Mouse (Mus musculus): ENCODE results near the gene Gtpbp2.

Gene Gtpbp2

DNA sequence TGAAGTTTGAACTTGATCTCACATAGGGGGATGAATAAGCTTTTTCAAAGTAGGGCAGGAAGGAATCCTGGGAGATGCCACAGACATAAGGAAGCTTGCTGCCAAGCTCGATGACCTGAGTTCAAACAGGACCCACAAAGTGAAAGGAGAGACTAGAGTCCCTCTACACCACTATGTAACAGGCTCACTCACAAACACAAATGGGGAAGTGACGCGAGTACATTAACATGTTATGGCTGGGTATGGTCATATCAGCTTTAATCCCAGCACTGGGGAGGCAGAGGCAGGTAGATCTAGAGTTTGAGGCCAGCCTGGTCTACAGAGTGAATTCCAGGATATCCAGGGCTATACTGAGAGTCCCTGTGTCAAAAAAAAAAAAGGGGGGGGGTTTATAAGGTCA, 6.5 kb upstream of the Gtpbp2 start:
- DNase-seq (ENCODE audit: low read depth), result no peak

DNA sequence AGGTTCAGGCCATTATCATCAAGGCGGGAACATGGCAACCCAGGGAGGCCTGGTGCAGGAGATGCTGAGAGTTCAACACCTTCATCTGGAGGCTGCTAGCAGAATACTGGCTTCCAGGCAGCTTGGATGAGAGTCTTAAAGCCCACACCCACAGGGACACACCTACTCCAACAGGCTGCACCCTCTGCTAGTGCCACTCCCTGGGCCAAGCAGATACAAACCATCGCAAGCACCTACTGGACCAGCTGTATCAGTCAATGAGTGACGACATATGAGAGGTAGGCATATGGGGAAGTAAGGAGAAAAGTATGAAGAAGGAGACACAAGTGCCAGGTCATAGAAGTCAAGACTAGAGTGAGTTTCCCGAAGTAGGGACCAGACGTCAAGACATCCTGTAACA, 4.2 kb upstream of the Gtpbp2 start:
- DNase-seq (ENCODE audit: low read depth), result no peak

DNA sequence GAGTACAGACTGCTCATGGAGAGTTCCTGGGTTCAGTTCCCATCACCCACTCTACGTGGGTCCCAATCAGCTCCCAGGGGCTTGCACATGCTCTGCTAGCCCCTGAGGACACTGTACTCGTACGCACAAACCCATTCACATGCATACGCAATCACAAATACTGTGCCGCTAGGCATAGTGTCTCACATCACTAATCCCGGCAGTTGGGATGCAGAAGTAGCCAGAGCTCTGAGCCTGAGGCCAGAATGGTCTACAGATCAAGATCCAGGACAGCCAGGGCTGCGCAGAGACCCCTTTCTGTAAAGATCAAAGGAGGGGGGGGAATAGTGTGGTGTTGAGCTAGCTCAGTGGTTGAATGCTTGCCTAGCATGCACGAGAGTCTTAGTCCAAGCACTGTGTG, 3.7 kb upstream of the Gtpbp2 start:
- no peak for DNase-seq (ENCODE audit: low read depth)

DNA sequence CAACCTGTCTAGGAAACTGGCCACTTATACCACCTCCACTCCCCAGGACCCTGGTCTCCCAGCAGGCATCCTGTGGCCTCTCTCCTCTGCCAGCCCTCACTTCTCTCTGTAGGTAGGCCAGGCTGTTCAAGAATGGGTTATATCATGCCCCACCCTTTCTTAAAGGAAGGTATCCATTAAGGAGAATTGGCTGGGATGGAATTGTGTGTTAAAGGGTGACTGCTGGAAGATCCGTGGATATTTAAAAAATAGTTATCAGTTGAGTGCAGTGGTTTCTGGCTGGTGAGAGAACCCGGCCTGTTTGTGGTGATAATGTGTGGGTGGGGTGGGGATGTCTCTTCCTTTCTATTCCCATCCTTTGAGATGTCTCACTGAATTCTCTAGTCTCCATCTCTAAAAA, 1.6 kb upstream of the Gtpbp2 start:
- DNase-seq (ENCODE audit: low read depth), result no peak

DNA sequence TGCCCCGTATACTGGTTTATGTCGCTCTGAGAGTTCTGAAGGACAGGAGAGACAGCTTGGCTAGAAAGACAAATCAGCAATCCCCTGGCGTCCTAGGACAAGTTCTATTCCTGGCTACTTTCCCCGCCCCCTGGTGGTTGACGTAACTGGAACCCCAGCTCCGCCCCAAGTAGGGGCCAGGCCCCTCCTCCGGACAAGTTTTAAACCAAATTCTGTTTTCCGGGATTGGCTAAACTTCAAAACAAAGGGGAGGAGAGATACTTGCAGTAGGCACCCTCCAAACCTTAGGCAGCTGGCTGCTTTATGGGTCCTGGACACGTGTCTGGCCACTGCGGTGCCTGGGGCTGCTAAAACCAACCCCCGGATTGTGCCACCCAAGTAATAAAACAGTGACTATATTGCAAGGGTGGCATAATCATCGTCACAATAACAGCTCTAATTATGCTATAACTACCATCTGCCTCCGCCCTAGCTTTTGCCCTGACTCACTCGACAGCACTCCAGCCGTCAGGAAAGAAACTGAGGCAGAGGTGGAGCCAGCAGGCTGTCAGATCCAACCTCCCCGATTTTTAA, 656 bp upstream of the Gtpbp2 start:
- peak; percentile 98 for DNase-seq (ENCODE audit: low read depth)

DNA sequence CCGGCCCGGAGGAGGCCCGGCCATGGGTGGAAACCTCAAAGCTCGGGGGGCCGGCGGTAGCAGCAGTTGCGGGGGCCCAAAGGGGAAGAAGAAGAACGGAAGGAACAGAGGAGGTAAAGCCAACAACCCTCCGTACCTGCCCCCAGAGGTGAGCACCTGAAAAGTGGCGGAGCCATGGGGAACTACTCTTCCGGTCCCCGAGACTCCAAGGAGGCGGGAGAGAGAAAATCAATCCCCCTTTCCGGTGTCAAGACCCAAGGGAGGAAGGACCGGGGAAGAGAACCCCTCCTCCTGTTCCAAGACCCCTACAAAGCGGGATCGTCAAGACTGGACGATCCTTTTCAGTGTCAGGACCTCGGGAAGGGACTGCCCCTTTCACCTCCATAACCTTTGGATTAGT, 347 bp downstream of the Gtpbp2 start:
- DNase-seq (ENCODE audit: low read depth), result no peak

DNA sequence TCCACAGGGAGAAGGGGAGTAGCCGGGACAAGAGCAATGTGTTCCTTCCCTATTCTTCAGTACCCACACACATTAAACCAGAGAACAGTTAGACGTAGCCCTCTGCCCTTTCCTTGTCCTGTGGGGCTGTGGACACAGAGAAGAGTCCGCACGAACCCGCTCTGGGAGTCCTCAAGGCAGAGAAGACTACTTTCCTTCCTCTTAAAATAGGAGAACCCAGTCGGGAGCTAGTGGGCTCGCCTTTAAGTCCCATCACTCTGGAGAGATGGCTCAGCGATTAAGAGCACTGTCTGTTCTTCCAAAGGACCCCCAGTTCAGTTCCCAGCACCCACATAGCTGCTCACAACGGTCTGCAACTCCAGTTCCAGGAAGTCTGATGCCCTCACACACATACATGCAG, 878 bp downstream of the Gtpbp2 start:
- no peak for DNase-seq (ENCODE audit: low read depth)

DNA sequence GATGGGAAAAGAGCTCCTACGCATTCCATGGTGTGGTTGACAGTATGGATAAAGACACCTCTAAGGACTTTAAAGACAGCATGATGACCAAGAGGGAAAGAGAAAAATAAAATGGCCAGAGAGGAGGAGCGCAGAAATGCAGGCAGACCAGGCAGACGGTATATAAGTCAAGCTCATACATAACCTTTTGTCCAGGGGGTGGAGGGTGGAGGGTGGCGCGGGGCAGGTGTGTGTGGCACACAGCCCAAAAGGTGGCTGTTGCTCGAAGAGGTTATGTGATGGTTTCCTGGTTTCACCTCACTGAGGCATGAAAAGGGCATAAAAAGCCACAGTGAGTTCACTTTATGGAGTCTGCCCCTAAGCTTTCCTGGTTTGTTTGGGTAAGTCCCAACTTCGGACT, 1.7 kb downstream of the Gtpbp2 start:
- no peak for DNase-seq (ENCODE audit: low read depth)

DNA sequence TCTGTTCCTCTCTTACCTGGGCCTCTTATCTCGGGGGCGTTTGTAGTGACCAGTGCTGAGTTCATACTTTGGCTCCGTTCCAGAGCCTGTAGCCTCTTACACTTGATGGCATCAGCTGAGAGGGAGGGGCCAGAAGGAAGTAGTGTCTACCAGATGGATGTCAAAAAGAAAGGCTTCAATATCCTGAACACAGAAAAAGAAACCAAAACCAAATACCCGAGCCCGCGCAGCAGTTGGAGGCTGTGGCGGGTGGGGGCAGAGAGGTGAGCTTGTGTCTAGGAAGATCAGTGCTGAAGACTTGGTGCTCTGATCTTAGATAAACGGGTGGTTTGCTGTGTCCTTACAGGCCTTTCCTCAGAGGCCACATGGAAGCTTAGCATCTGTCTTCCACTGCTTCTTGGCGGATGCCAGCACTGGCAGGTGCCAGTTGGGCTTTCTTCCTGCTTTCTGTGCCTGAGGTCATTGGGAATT, 2.2 kb downstream of the Gtpbp2 start:
- DNase-seq (ENCODE audit: low read depth), result peak; percentile 93

DNA sequence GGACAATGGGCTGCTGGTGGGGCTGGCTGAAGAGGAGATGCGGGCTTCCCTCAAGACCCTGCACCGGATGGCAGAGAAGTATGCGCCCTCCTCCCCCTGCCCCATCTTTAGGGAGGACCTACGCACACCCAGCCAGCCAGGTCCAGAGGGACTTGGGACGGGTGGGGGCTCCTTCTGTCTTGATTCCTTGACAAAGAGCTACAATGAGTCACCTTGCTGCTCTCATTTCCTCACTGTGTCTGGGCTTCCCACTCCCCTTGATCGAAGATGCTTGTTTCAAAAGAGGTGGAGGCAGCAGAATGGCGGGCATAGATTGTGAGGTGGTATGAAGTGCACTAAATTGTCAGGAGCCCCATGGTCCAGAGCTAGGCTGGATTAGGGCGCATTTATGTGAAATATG, 3.5 kb downstream of the Gtpbp2 start:
- DNase-seq (ENCODE audit: low read depth), result no peak

DNA sequence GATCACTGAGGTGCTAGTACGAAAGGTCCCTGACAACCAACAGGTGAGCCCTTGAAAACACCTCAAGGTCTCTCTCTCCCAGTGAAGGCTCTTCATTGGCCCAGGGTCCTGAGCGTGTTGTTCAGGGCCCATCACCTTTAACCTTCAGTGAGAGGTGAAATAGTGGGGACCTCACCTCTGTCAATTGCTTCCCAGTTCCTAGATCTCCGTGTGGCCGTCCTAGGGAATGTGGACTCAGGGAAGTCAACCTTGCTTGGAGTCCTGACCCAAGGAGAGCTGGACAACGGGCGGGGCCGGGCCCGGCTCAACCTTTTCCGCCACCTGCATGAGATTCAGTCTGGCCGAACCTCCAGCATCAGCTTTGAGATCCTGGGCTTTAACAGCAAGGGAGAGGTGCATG, 4.0 kb downstream of the Gtpbp2 start:
- DNase-seq (ENCODE audit: low read depth), result no peak

DNA sequence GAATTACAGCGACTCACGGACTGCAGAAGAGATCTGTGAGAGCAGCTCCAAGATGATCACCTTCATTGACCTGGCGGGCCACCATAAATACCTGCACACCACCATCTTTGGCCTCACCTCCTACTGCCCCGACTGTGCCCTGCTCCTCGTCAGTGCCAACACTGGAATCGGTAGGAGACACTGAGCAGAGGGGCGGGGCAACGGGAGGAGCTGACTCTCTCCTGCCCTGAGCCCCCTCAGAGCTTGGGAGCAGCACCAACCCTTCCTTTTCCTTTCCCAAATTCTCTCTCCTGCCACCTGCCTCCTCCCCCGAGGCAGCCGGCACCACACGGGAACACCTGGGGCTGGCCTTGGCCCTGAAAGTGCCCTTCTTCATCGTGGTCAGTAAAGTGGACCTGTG, 4.6 kb downstream of the Gtpbp2 start:
- no peak for DNase-seq (ENCODE audit: low read depth)

DNA sequence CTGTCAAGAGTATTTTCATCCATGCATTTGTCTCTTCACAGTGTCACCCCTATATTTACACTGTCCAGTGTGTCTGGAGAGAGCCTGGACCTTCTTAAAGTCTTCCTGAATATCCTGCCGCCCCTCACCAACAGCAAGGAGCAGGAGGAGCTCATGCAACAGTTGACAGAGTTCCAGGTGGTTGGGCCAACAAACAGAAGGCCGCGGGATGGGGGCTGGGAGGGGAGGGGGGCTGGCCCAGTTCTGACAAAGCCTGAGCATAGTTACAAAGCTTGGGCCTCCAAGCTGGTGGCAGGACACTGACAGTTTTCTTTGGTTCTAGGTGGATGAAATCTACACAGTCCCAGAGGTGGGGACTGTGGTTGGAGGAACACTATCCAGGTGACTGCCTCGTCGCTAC, 5.4 kb downstream of the Gtpbp2 start:
- no peak for DNase-seq (ENCODE audit: low read depth)

DNA sequence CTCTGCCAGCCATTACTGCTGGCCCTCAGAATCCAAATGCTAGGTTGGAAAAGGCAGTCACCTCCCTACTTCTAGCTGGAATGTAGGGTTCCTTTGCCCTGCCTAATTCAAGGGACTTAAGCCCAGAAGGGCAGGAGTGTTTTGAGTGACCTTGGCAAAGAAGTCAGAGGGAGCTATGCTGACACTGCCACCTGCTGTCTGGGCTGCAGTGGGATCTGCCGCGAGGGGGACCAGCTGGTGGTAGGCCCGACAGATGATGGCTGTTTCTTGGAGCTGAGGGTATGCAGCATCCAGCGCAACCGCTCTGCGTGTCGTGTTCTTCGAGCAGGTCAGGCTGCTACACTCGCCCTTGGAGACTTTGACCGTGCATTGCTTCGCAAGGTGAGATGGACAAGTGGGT, 6.2 kb downstream of the Gtpbp2 start:
- no peak for DNase-seq (ENCODE audit: low read depth)

DNA sequence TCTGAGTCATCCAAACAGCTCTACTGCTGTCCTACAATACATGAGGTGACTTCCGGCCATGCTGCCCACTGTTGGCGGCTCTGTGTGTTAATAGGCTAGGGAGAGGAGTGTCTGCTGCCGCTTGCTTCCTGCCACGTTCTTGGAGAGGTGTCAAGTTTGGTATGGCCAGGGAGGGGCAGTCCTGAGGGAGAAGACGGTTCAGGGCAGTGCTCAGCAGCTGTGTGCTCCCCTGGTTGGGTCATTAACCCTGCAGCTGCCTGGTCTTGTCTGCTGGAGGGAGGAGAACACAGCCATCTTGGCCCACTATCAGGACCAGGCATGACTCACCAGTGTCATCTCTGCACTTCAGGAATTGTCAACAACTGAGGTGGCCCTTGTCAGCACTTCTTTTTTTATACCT, 7.5 kb downstream of the Gtpbp2 start:
- DNase-seq (ENCODE audit: low read depth), result peak; percentile 86

DNA sequence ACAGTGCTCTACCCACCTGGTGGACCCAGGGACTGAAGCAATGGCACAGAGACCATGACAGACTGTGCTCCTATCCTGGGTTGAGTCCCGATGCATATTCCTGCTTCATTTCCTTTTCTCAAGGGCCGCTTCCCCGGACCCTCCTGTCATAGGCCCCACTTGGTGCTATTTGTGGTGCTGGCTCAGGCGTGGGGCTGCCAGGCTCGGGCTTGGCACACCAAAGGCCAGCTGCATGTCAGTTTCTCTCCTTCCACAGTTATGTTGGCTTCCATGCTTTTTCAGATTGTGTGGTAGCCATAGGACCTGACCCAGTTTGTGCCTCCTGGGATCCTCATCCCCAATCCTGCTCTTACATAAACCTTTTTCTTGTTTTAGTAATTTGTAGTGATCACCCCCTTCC, 7.9 kb downstream of the Gtpbp2 start:
- DNase-seq (ENCODE audit: low read depth), result no peak

DNA sequence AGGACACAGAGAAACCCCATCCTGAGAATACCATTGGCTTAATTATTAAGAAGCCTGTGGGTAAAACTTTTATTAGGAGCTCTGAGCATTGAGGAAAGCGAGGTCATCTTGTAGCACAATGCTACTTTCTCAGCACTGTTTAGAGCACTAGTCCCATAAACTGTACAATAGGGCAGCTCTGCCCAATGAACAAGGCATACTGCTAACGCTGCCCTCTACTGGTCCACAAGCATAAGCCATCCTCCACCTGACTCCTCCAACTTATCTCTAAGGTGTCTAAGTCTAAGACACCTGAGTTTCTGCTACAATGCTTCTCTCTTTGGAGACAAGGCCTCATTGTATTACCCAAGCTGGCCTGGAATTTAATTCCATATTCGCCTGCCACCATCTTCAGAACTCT, 9.7 kb downstream of the Gtpbp2 start:
- DNase-seq (ENCODE audit: low read depth), result peak; percentile 70

DNA sequence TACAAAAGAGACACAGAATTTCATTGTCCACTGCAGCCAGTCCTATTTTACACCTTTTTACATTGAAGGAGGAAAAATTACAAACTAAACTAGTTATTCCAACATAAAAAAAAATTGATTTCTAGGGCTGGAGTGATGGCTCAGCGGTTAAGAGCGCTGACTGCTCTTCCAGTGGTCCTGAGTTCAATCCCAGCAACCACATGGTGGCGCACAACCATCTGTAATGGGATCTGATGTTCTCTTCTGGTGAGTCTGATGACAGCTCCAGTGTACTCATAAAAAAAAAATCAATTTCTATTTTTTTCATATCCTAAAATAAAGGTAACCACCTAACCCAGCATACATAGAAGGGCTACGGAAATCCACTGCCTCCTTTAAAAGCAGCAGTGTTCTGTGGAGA, 21.4 kb downstream of the Gtpbp2 start:
- no peak for DNase-seq (ENCODE audit: low read depth)

DNA sequence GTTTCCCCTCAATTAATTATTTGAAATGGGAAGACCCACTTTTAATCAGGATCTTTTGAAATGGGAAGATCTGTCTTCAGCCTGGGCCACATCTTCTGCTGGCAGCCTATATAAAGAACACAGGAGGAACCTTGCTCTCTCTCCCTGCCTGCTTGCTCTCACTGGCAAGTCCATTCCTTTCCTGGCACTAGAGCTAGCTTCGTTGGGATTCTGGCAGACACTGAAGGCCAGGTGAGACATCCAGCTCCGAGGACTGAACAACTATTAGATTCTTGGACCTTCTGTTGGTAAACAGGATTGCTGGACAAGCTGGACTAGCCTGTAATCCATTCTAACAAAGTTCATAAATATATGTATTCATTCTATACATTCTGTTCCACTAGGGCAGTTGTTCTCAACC, 28.0 kb downstream of the Gtpbp2 start:
- DNase-seq (ENCODE audit: low read depth), result no peak

DNA sequence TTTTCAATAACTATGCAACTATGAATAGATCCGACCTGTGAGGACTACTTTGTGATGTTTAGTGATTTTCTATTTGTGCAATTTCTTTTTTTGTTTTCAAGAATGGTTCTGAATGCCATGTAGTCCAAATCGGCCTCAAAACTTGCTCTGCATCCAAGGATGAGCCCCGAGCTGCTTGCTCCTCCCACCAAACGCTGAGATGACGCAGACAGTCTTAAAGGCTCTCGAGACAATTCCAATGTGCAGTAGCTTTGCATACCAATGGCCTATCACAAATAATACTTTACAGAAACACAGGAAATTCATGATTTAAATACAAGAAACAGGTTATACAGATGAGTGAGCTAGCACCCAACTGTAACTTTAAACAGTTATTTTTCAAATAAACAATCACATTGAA, 40.3 kb downstream of the Gtpbp2 start:
- DNase-seq (ENCODE audit: low read depth), result peak; percentile 75

DNA sequence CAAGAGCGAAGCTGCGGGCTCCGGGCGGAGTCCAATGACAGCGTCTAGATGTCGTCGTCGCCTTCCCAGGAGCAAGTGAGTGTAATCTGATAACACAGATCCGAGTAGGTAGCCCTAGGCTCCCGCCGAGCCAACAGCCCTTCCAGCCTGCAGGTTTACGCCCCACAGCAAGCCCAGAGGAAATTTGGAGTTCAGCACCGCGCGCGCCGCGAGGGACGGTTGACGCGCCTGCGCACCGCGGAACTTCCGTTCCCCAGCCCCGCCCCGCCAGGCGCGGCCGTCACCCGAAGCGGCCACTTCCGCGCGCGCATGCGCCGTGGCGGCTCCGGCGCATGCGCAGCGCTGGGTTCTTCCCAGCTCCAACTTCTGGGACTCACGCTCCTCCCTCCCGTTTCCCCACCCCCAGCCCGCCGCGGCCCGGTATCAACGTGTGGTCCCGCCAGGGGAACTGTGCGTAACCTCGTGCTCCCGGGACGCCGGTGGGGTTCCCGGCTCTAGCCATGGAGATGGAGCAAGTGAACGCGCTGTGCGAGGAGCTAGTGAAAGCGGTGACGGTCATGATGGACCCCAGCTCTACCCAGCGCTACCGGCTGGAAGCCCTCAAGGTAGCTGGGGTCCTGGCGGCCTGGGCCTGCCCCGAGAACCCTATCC, 41.7 kb downstream of the Gtpbp2 start, which contains the start of the genes Polh and Xpo5:
Gene Polh, minus strand, starts transcription at position 225 of the 651 bp plus-strand sequence.
Gene Xpo5, plus strand, starts transcription at position 362 of the 651 bp plus-strand sequence.
- DNase-seq (ENCODE audit: low read depth), result peak; percentile 95

DNA sequence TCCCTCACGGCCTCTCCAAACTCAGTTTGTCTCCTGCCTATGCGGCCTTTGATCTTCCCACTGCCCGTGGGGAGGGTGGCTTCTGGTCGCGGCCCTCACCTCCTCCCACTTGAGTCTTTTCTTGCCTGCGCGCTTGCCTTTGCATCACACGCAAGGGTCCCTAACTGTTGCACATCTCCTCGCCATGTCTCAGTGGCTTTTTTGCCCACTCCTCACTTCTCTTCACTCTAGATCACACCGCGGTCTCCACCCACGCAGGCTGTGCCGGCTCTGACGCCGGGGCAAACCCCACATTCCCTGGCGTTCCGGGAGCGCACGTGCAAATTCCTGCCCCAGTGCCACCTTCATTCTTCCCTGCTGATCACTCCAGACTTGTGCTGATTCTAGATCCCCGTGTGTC, 42.2 kb downstream of the Gtpbp2 start:
- DNase-seq (ENCODE audit: low read depth), result no peak

DNA sequence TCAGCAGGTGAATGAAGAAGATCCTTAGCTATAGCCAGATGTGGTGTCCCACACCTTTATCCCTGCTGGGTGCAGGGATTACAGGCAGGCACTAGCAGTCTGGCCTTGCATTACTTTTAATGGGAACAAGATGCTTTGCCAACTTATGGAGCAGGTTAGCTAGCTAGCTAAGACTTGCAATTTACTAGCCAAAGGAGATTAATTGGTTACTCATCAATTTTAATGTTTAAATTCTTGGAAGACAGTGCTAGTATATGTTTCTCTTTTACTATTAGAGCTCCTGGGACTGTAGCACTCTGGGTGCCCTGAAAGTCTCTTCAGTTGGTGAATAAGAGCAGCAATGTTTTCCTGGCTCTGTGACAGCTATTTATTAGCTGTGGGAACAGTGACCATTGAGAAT, 45.8 kb downstream of the Gtpbp2 start:
- DNase-seq (ENCODE audit: low read depth), result no peak

DNA sequence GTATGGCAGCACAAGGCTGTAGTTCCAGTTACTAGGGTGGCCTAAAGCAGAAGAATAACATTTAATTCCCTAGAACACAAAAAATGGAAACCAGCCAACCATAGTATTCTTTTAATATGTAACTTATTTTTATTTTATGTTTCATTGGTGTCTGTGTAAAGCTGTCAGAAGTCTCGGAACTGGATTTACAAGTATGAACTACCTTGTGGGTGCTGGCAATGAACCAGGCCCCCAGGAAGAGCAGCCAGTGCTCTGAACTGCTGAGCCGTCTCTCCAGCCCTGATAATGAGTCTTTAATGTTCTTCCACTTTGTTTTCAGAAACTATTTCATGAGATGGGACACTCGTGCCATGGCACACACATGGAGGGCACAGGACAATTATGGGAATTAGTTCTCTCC, 49.7 kb downstream of the Gtpbp2 start:
- no peak for DNase-seq (ENCODE audit: low read depth)

All from 416B (cell line).